Mouse (Mus musculus): ENCODE measurements around the gene Kmt2e.

Kmt2e gene

DNA sequence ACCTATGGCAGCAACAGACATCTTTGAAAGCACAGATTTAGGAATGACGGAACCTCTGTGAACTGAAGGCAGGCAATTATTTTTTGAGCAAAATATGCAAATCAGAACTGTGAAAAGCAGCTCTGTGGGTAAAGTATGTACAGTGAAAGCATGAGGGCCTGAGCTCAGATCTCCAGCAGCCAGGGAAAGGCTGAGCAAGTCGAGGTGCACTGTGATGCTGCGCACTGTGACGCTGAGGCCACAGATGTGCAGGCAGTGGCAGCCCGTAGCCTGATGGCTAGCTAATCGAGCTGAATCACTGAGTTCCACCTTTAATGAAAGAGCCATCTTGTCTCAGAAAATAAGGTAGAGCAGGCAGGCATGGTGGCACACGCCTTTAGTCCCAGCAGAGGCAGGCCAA, 101.5 kb downstream of the Kmt2e start:
- ChIA-PET CTCF (interaction anchor here in 1 of 4 experiments (0.6 kb wide), 1 partner anchor 310 kb away, joined by 3 read pairs; no protein-coding TSS in a partner anchor), POLR2A (interaction anchor here in 2 of 4 experiments (0.7 to 2.3 kb wide), 4 partner anchors 9 to 149 kb away, joined by 3 to 6 read pairs (median 4); no protein-coding TSS in a partner anchor)

GRCm38 (mm10) chr5:23551687-23552086, 117.4 kb downstream of the Kmt2e start:
- ChIA-PET POLR2A (interaction anchor here in 2 of 4 experiments (0.6 to 1.2 kb wide), 2 partner anchors 11 to 157 kb away, joined by 3 read pairs; no protein-coding TSS in a partner anchor), CTCF (interaction anchor here in 1 of 4 experiments (0.6 kb wide), 1 partner anchor 1270 kb away, joined by 3 read pairs; no protein-coding TSS in a partner anchor)

GRCm38 (mm10) chr5:23553338-23553737, 119.1 kb downstream of the Kmt2e start:
- ChIA-PET POLR2A (interaction anchor here in 1 of 4 experiments (2.0 kb wide), 1 partner anchor 10 kb away, joined by 6 read pairs; no protein-coding TSS in a partner anchor), CTCF (interaction anchor here in 1 of 4 experiments (0.6 kb wide), 1 partner anchor 328 kb away, joined by 3 read pairs; no protein-coding TSS in a partner anchor)

Data from embryonic stem cell, embryonic (primary cell).